Mouse (Mus musculus) colon, adult 2 months (tissue): ENCODE data around the gene Rab11fip3. TPM values are rescaled to one million over a fixed set of nuclear protein-coding genes. Genes with fewer than 3 reads are reported as not detected.

Source experiments
- polyA plus RNA-seq: library from polyadenylated mRNA; depleted of rRNA; stranded (reverse); fragments of >200 nt; gene quantifications from 2 replicates; pipeline ENCODE4 v1.2.3, GENCODE M21; 2012; rRNA removed

Gene Rab11fip3
- polyA plus RNA-seq: 25.1 and 27.4 TPM in 2 replicates

GRCm38 (mm10) chr17:26068831-26069739 is at the start of gene Rab11fip3:
TSS of gene Rab11fip3 (minus strand) at chr17:26069555.

GRCm38 (mm10) chr17:26113181-26113948 is 44.0 kb upstream of the Rab11fip3 start, which contains the start of gene Tmem8:
TSS of gene Tmem8 (plus strand) at chr17:26113299.

GRCm38 (mm10) chr17:26095121-26095740 is 25.9 kb upstream of the Rab11fip3 start, which contains the start of gene Nme4:
TSS of gene Nme4 (minus strand) at chr17:26095602.

GRCm38 (mm10) chr17:26089905-26090632 is 20.7 kb upstream of the Rab11fip3 start, which contains the start of gene Decr2:
TSS of gene Decr2 (minus strand) at chr17:26090337.

GRCm38 (mm10) chr17:25985306-25986294 is 83.8 kb downstream of the Rab11fip3 start, which contains the start of gene Capn15:
TSS of gene Capn15 (minus strand) at chr17:25985796.

GRCm38 (mm10) chr17:25951803-25952623 is 117.3 kb downstream of the Rab11fip3 start, which contains the start of gene A930017K11Rik:
TSS of gene A930017K11Rik (minus strand) at chr17:25952565.

GRCm38 (mm10) chr17:25944366-25945163 is 124.8 kb downstream of the Rab11fip3 start, which contains the start of the genes Pigq and Nhlrc4:
TSS of gene Pigq (minus strand) at chr17:25944936.
TSS of gene Nhlrc4 (minus strand) at chr17:25944961.

Other genes with a start within 250 kb of the Rab11fip3 start
- gene Wdr24, start 245.9 kb downstream of the Rab11fip3 start, polyA plus RNA-seq: 41.6 and 47.1 TPM in 2 replicates
- gene Jmjd8, start 240.7 kb downstream of the Rab11fip3 start, polyA plus RNA-seq: 61.3 and 67.4 TPM in 2 replicates
- gene Stub1, start 236.2 kb downstream of the Rab11fip3 start, polyA plus RNA-seq: 184 and 196 TPM in 2 replicates
- 20.1 and 27.0 TPM in 2 replicates for gene Rhbdl1, start 232.3 kb downstream of the Rab11fip3 start, polyA plus RNA-seq
- gene Gm20683, start 227.8 kb downstream of the Rab11fip3 start, polyA plus RNA-seq: 87.9 and 110 TPM in 2 replicates
- 134 and 145 TPM in 2 replicates for gene Rhot2, start 224.7 kb downstream of the Rab11fip3 start, polyA plus RNA-seq
- gene Wdr90, start 208.1 kb downstream of the Rab11fip3 start, polyA plus RNA-seq: 31.9 and 49.4 TPM in 2 replicates
- gene Mcrip2, start 200.8 kb downstream of the Rab11fip3 start, polyA plus RNA-seq: 146 and 175 TPM in 2 replicates
- 300 and 336 TPM in 2 replicates for gene Mettl26, start 194.5 kb downstream of the Rab11fip3 start, polyA plus RNA-seq
- gene Wfikkn1, start 188.7 kb downstream of the Rab11fip3 start, polyA plus RNA-seq: 1.6 and 2.1 TPM in 2 replicates
- 53.2 and 56.8 TPM in 2 replicates for gene Rab40c, start 149.8 kb downstream of the Rab11fip3 start, polyA plus RNA-seq
- gene Pigq, start 124.6 kb downstream of the Rab11fip3 start, polyA plus RNA-seq: 111 and 122 TPM in 2 replicates
- gene Nhlrc4, start 124.6 kb downstream of the Rab11fip3 start, polyA plus RNA-seq: not detected in 2 replicates
- gene A930017K11Rik, start 117.0 kb downstream of the Rab11fip3 start, polyA plus RNA-seq: 0.10 TPM in 1 of 2 replicates, not detected in the other
- 50.6 and 50.9 TPM in 2 replicates for gene Capn15, start 83.8 kb downstream of the Rab11fip3 start, polyA plus RNA-seq
- gene Decr2, start 20.8 kb upstream of the Rab11fip3 start, polyA plus RNA-seq: 21.1 and 26.3 TPM in 2 replicates
- gene Nme4, start 26.0 kb upstream of the Rab11fip3 start, polyA plus RNA-seq: 15.7 and 16.6 TPM in 2 replicates
- 261 and 361 TPM in 2 replicates for gene Tmem8, start 43.7 kb upstream of the Rab11fip3 start, polyA plus RNA-seq
- gene Mrpl28, start 53.9 kb upstream of the Rab11fip3 start, polyA plus RNA-seq: 87.5 and 93.2 TPM in 2 replicates
- gene Axin1, start 69.1 kb upstream of the Rab11fip3 start, polyA plus RNA-seq: 16.4 and 17.1 TPM in 2 replicates
- 23.2 TPM in 1 of 2 replicates, not detected in the other for gene Pdia2, start 129.5 kb upstream of the Rab11fip3 start, polyA plus RNA-seq
- 21.4 and 22.3 TPM in 2 replicates for gene Rgs11, start 133.4 kb upstream of the Rab11fip3 start, polyA plus RNA-seq
- gene Arhgdig, start 138.2 kb upstream of the Rab11fip3 start, polyA plus RNA-seq: 3.7 and 8.9 TPM in 2 replicates
- gene Fam234a, start 174.7 kb upstream of the Rab11fip3 start, polyA plus RNA-seq: 210 and 239 TPM in 2 replicates
- 13.9 and 19.6 TPM in 2 replicates for gene Luc7l, start 183.3 kb upstream of the Rab11fip3 start, polyA plus RNA-seq